Mouse (Mus musculus) hindbrain, postnatal 0 days (tissue): ENCODE measurements at regions not wholly inside any gene's neighbourhood (a gene's known extent, or its start where the extent isn't known, plus 50 kb on each side); places are given as distances from the start of the nearest gene placed in this dataset.

ENCODE experiments used
- ATAC-seq: fragments of 200-750 bp; cut with Nextera tagmentation; 2 replicates; pipeline ENCODE4 v1.8.0; 2017; ENCODE audit warnings: mild to moderate bottlenecking, moderate TSS enrichment, moderate library complexity
- DNase-seq: peaks from one replicate; pipeline ENCODE4 v3.0.0-alpha.2; 2015; ENCODE audit warnings: low spot score
- H3K27ac ChIP-seq: fragments of 300-500 bp; sonication (generic); 2 replicates; pipeline ENCODE4 v1.5.1; 2014; ENCODE audit warnings: mild to moderate bottlenecking
- H3K27me3 ChIP-seq: fragments of 300-500 bp; sonication (generic); 2 replicates; pipeline ENCODE4 v1.6.1; 2014; ENCODE audit warnings: low read length, mixed read lengths; ENCODE audit not compliant: insufficient read depth
- H3K36me3 ChIP-seq: fragments of 300-500 bp; sonication (generic); 2 replicates; pipeline ENCODE4 v1.6.1; 2014; ENCODE audit warnings: low read length, mixed read lengths; ENCODE audit not compliant: insufficient read depth
- H3K4me1 ChIP-seq: fragments of 300-500 bp; sonication (generic); 2 replicates; pipeline ENCODE4 v1.6.1; 2014; ENCODE audit warnings: antibody characterized with exemption, low read length, mixed read lengths; ENCODE audit not compliant: insufficient read depth
- H3K4me2 ChIP-seq: fragments of 300-500 bp; sonication (generic); 2 replicates; pipeline ENCODE4 v1.6.1; 2014; ENCODE audit warnings: low read depth, mild to moderate bottlenecking, low read length, moderate library complexity, mixed read lengths
- H3K4me3 ChIP-seq: fragments of 300-500 bp; sonication (generic); 2 replicates; pipeline ENCODE4 v1.5.1; 2014; ENCODE audit warnings: low read length
- H3K9ac ChIP-seq: fragments of 300-500 bp; sonication (generic); replicated peaks from 2 replicates; pipeline ENCODE4 v1.6.1; 2014; ENCODE audit warnings: mild to moderate bottlenecking, low read length, moderate library complexity, mixed read lengths
- H3K9me3 ChIP-seq: fragments of 300-500 bp; sonication (generic); 2 replicates; pipeline ENCODE4 v1.6.1; 2016; ENCODE audit warnings: low read length, mixed read lengths
- CTCF ChIP-seq: IDR thresholded peaks from 2 replicates; pipeline ENCODE4 v1.5.1; 2016; ENCODE audit warnings: antibody characterized with exemption, control low read depth, low read depth
- WGBS: fragments of 180-500 bp; shearing (Covaris S2); extraction: QIAGEN DNeasy Blood & Tissue Kit; methylation state at CpG from one replicate; pipeline ENCODE4 v1.1.7; 2014; 5-methylcytosine and 5-hydroxymethylcytosine counted together

DNA sequence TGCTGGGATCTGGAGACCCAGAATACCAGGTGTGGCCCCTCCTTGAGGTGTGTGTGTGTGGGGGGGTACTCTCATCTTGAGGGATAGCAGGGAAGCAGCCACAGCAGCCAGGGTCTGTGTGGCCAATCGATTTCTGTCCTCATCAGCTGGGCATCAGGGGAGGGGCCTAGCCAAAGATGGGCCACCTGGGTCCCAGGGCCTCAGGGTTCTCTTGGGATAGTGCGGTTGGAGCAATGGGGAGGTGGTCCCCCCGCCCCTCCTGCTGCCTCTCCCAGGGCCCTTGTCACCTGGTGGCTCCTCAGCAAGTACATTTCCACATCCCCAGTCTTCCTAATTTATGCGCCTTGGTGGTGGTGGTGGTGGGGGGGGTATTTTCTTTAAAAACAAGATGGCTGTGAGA, 55.4 kb downstream of the Uncx start:
- peak; percentile 24; the same call in 1 of the 2 replicates for ATAC-seq
- no peak for TF ChIP-seq CTCF
- no peaks in the 10 kb centered on the region for H3K27me3 ChIP-seq
- peak overlapping the region; percentile 40; the same call in 1 of the 2 replicates for H3K4me2 ChIP-seq
- H3K9me3 ChIP-seq = no peaks in the 10 kb centered on the region
- 4% methylated on average over 4 of the region's 4 CpGs for WGBS
- peaks cover 5% of the 10 kb centered on the region for H3K4me1 ChIP-seq
- no peaks in the 10 kb centered on the region for H3K36me3 ChIP-seq
- H3K27ac ChIP-seq = no peak overlapping the region
- DNase-seq = no peak
- no peak overlapping the region for H3K9ac ChIP-seq
- no peak overlapping the region for H3K4me3 ChIP-seq

DNA sequence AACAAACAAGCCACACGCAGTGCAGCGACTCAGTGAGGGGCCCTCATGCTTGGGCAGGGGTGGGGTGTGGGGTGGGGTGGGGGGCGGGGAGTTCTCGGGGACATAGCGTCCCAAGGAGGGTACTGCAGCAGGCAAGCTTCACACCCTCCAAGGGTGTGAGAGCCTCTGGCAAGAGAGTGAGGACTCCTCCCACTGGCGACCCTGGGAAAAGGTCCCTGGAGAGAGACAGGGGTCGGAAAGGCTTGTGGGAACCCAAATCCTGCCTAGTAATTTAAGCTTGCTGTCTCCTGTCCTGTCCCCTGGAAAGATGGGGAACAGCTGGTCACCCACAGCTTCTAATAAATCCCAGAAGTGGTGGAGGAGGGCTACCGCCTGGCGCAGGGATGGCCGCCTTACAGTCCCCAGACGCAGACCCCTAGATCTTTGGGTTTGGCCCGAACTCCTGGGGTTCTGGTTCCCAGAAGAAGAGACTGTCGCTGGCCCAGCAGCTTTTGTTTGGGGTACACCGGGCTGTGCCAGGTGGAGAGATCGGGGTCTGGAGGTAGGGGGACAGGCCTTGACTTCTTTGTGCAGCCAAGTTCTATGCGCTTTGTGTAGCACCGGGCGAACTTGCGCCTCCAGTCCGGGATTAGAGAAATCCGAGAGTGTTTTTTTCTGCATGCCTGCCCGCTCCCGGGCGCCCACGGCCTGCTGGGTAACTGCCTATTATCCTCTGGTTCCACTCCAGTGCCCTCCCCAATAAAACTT, 56.1 kb downstream of the Uncx start:
- ATAC-seq = peak; percentile 73
- no peaks in the 10 kb centered on the region for H3K36me3 ChIP-seq
- H3K4me2 ChIP-seq = peak overlapping the region; percentile 40
- H3K27me3 ChIP-seq = no peaks in the 10 kb centered on the region
- peak; percentile 61 for DNase-seq
- H3K4me1 ChIP-seq = peaks cover 5% of the 10 kb centered on the region
- no peak overlapping the region for H3K27ac ChIP-seq
- peak; percentile 3; the same call in 1 of the 2 replicates for TF ChIP-seq CTCF
- no peak overlapping the region for H3K9ac ChIP-seq
- no peaks in the 10 kb centered on the region for H3K9me3 ChIP-seq
- 4% methylated on average over 25 of the region's 25 CpGs for WGBS
- H3K4me3 ChIP-seq = no peak overlapping the region

DNA sequence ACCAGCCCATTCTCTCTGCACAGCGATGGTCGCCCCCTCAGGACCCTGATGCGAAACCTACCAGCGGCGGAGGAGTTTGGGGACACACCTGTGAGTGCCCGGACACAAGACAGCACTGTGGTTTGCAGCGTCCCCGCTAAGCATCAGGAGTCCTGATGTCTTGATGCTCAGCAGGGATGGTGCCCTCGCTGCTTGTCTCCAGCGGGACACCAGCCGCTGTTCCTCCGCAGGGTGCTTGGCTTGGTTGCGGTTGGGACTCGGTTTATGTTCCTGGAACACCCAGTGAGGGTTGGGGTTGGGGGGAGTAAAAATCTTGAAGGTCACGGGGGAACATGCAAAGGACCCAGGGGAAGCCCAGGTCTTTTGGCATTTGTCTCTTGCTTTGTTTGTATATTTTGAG, 56.9 kb downstream of the Uncx start:
- no peak for ATAC-seq
- Histone ChIP-seq H3K4me3 (no peak overlapping the region), H3K9me3 (no peaks in the 10 kb centered on the region), H3K9ac (no peak overlapping the region), H3K4me1 (peaks cover 5% of the 10 kb centered on the region), H3K27ac (no peak overlapping the region), H3K4me2 (peak overlapping the region; percentile 40; the same call in 1 of the 2 replicates), H3K36me3 (no peaks in the 10 kb centered on the region), H3K27me3 (no peaks in the 10 kb centered on the region)
- TF ChIP-seq CTCF = no peak
- DNase-seq = no peak
- 7% methylated on average over 15 of the region's 15 CpGs for WGBS

DNA sequence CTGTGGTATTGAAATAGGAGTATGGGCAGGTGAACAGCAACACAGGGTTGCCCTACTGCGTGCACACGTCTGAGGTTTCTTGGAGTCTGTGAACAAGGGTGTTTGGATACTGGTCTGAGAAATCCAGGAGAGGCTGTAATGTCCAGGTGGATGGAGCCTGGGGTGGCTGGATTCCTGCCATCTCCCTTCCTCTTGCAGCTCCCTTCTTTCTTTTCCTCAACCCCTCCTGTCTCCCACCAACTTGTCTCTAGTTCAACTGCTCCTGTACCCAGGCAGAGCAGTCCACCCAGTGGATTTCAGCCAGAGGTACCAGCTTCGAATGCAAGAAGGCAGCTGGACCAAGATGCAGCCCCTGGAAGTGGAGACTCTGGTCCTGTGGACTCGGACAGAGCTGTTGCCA, 59.6 kb downstream of the Uncx start:
- TF ChIP-seq CTCF = no peak
- no peaks in the 10 kb centered on the region for H3K27me3 ChIP-seq
- no peak overlapping the region for H3K27ac ChIP-seq
- whole genome bisulfite sequencing = 79% methylated on average over 4 of the region's 4 CpGs
- H3K4me3 ChIP-seq = no peak overlapping the region
- no peak for ATAC-seq
- H3K9me3 ChIP-seq = no peaks in the 10 kb centered on the region
- no peaks in the 10 kb centered on the region for H3K36me3 ChIP-seq
- H3K4me2 ChIP-seq = no peak overlapping the region
- DNase-seq = no peak
- H3K4me1 ChIP-seq = peaks cover 5% of the 10 kb centered on the region
- no peak overlapping the region for H3K9ac ChIP-seq

DNA sequence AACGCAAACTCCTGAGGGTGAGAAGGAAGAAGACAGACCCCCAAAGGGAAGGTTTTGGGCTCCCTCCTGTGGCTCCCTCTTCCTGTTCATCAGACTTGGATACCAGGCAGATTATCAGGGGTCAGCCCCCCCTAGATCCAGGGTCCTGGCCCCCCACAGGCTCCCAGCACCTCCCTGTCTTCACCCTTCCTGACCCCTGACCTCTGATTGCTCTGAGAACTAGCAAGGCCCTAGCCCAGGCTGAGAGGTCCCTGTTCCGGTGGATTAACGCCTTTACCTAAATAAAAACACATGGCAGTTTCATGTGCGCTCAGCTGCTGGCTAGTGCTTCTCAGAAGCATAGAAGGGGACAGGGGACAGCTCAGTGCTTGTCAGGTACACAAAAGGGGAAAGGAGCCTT, 60.2 kb downstream of the Uncx start:
- TF ChIP-seq CTCF = no peak
- Histone ChIP-seq H3K4me3 (no peak overlapping the region), H3K36me3 (no peaks in the 10 kb centered on the region), H3K4me2 (no peak overlapping the region), H3K9me3 (no peaks in the 10 kb centered on the region), H3K27me3 (no peaks in the 10 kb centered on the region), H3K4me1 (peaks cover 5% of the 10 kb centered on the region), H3K9ac (no peak overlapping the region), H3K27ac (no peak overlapping the region)
- ATAC-seq (no peak), DNase-seq (no peak)
- 45% methylated on average over 4 of the region's 4 CpGs for WGBS

DNA sequence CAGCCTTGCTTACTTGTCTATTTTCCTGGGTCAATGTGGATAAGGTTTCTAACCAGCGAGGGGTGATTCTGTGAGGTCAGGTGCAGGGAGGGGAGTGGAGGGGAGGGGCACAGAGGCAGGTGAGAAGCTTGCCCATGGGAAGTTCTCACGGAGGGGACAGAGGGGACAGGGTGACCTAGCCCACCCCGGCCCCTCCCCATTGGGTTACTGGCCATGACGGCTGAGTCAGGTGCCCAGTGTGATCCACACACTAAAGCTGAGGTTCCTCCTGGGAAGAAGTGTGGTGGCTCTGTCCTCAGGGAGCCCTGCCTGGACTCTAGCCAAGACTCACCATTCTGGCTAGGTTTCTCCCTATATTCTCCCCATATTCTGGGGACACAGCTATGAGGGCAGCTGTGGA, 61.0 kb downstream of the Uncx start:
- Histone ChIP-seq H3K4me1 (peaks cover 5% of the 10 kb centered on the region), H3K36me3 (no peaks in the 10 kb centered on the region), H3K27me3 (no peaks in the 10 kb centered on the region), H3K4me2 (no peak overlapping the region), H3K27ac (no peak overlapping the region), H3K9me3 (no peaks in the 10 kb centered on the region), H3K4me3 (no peak overlapping the region), H3K9ac (no peak overlapping the region)
- TF ChIP-seq CTCF = no peak
- no peak for ATAC-seq
- DNase-seq = no peak
- 54% methylated on average over 4 of the region's 4 CpGs for WGBS
